Mouse (Mus musculus): ENCODE measurements around the gene Insl6. TPM values are rescaled to one million over a fixed set of nuclear protein-coding genes. Genes with fewer than 3 reads are reported as not detected.

Insl6 gene
- total RNA-seq (2015) = 2.3 and 3.7 TPM in 2 replicates
- 1.1 and 1.7 TPM in 2 replicates for total RNA-seq (2017)

- ATAC-seq (replicated peaks; ENCODE audit: poor library complexity) = peak; percentile 96
Measured at GRCm38 (mm10) chr19:29325053-29325851, at the start of gene Insl6. Gene Insl6, minus strand, starts transcription at chr19:29325356.

- no peak for ATAC-seq (replicated peaks; ENCODE audit: poor library complexity)
Measured at GRCm38 (mm10) chr19:29374947-29375346, 49.8 kb upstream of the Insl6 start.

- no peak for ATAC-seq (replicated peaks; ENCODE audit: poor library complexity)
Measured at GRCm38 (mm10) chr19:29373438-29373837, 48.3 kb upstream of the Insl6 start.

GRCm38 (mm10) chr19:29372621-29373020, 47.5 kb upstream of the Insl6 start:
- ATAC-seq (replicated peaks; ENCODE audit: poor library complexity) = no peak

GRCm38 (mm10) chr19:29372138-29372537, 47.0 kb upstream of the Insl6 start:
- ATAC-seq (replicated peaks; ENCODE audit: poor library complexity) = no peak

- ATAC-seq (replicated peaks; ENCODE audit: poor library complexity) = no peak
Measured at GRCm38 (mm10) chr19:29371284-29372081, 46.3 kb upstream of the Insl6 start.

- no peak for ATAC-seq (replicated peaks; ENCODE audit: poor library complexity)
Measured at GRCm38 (mm10) chr19:29370545-29371283, 45.6 kb upstream of the Insl6 start.

GRCm38 (mm10) chr19:29370112-29370511, 45.0 kb upstream of the Insl6 start:
- ATAC-seq (replicated peaks; ENCODE audit: poor library complexity) = peak; percentile 59

- no peak for ATAC-seq (replicated peaks; ENCODE audit: poor library complexity)
Measured at GRCm38 (mm10) chr19:29368671-29369309, 43.6 kb upstream of the Insl6 start.

- no peak for ATAC-seq (replicated peaks; ENCODE audit: poor library complexity)
Measured at GRCm38 (mm10) chr19:29368041-29368440, 42.9 kb upstream of the Insl6 start.

GRCm38 (mm10) chr19:29366969-29367622, 41.9 kb upstream of the Insl6 start, which contains the start of the genes Plgrkt and Cd274:
Gene Plgrkt, minus strand, starts transcription at chr19:29367390.
Gene Cd274, plus strand, starts transcription at chr19:29367455.
- ATAC-seq (replicated peaks; ENCODE audit: poor library complexity) = peak; percentile 93

GRCm38 (mm10) chr19:29366226-29366968, 41.2 kb upstream of the Insl6 start:
- no peak for ATAC-seq (replicated peaks; ENCODE audit: poor library complexity)

- no peak for ATAC-seq (replicated peaks; ENCODE audit: poor library complexity)
Measured at GRCm38 (mm10) chr19:29365105-29365504, 39.9 kb upstream of the Insl6 start.

GRCm38 (mm10) chr19:29364076-29364475, 38.9 kb upstream of the Insl6 start:
- ATAC-seq (replicated peaks; ENCODE audit: poor library complexity) = no peak

GRCm38 (mm10) chr19:29363557-29363956, 38.4 kb upstream of the Insl6 start:
- ATAC-seq (replicated peaks; ENCODE audit: poor library complexity) = no peak

- ATAC-seq (replicated peaks; ENCODE audit: poor library complexity) = no peak
Measured at GRCm38 (mm10) chr19:29362173-29362930, 37.2 kb upstream of the Insl6 start.

- ATAC-seq (replicated peaks; ENCODE audit: poor library complexity) = peak; percentile 99
Measured at GRCm38 (mm10) chr19:29361468-29362130, 36.4 kb upstream of the Insl6 start.

- ATAC-seq (replicated peaks; ENCODE audit: poor library complexity) = no peak
Measured at GRCm38 (mm10) chr19:29360251-29360650, 35.1 kb upstream of the Insl6 start.

Data from megakaryocyte progenitor cell, adult 5-6 weeks (primary cell).